Mouse (Mus musculus): Measurements from ENCODE around the gene B3galt4. TPM values are rescaled to one million over a fixed set of nuclear protein-coding genes. Genes with fewer than 3 reads are reported as not detected.
"Not testable (repeated sequence)": the region's sequence is repeated elsewhere in the genome, so short reads cannot be mapped to it uniquely, and the experiment has no call there.

B3galt4 gene
- total and polyA plus RNA-seq, 2 experiments from 2014 or later, result 10.7 to 12.3 TPM

DNA sequence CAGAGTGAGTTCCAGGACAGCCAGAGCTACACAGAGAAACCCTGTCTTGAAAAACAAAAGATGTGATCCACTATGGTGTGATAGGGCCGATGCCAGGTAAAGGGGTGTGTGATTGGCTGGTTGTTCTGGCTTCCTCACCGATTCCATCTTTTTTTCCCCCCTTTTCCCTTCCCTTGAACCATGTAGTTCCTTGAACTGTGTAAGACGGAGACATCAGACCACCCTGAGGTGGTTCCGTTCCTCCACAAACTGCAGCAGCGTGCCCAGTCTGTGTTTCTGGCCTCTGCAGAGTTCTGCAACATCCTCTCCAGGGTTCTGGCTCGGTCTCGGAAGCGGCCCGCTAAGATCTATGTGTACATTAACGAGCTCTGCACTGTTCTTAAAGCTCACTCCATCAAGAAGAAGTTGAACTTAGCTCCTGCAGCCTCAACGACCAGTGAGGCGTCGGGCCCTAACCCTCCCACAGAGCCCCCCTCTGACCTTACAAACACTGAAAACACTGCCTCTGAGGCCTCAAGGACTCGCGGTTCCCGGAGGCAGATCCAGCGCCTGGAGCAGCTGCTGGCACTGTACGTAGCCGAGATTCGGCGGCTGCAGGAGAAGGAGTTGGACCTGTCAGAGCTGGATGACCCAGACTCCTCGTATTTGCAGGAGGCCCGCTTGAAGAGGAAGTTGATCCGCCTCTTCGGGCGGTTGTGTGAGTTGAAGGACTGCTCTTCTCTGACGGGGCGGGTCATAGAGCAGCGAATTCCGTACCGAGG lies 40.1 kb downstream of the B3galt4 start:
- ATAC-seq (no peak), DNase-seq (ENCODE audit: low spot score) (no peak)
- no peak overlapping the region for H3K27ac ChIP-seq
- no peak for TF ChIP-seq CTCF (IDR thresholded peaks at IDR 0.05; ENCODE audit: low read depth)
- no peaks in the 10 kb centered on the region for H3K9me3 ChIP-seq (ENCODE audit: low read length)
- no peaks in the 10 kb centered on the region for H3K27me3 ChIP-seq (ENCODE audit: insufficient read depth, low read length)
- 92% methylated on average over 31 of the region's 31 CpGs for WGBS
- H3K4me1 ChIP-seq (ENCODE audit: insufficient read depth, low read length), result 0 out of 2 replicates have a peak, but pooled peaks cover 6% of the 10 kb centered on the region
- H3K4me2 ChIP-seq (ENCODE audit: low read depth, low read length), result no peak overlapping the region
- H3K9ac ChIP-seq (replicated peaks; ENCODE audit: low read length), result no peak overlapping the region
- H3K4me3 ChIP-seq (ENCODE audit: low read length), result no peak overlapping the region
- peaks cover 30% of the 10 kb centered on the region for H3K36me3 ChIP-seq (ENCODE audit: insufficient read depth, low read length)

DNA sequence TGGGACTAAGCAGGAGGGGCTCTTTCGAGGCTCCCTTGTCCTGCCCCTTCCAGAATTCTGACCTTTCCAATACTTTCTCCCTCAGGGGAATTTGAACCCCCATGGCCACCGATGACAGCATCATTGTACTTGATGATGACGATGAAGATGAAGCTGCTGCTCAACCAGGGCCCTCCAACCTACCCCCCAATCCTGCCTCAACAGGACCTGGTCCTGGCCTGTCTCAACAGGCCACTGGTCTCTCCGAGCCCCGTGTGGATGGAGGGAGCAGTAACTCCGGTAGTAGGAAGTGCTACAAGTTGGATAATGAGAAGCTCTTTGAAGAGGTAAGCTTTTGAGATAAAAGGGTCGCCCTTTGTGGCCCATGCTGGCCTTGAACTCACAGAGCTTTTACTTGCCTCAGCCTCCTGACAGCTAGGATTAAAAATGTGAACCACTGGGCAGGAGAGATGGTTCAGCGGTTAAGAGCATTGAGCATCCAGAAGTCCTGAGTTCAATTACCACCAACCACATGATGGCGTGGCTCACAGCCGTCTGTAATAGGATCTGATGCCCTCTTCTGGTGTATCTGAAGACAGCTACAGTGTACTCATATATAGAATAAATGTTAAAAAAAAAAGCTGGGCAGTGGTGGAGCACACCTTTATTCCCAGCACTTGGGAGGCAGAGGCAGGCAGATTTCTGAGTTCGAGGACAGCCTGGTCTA lies 40.8 kb downstream of the B3galt4 start:
- Histone ChIP-seq H3K27ac (peak overlapping the region; percentile 95; the same call in 1 of the 2 replicates), H3K4me3 (ENCODE audit: low read length) (peak overlapping the region; percentile 71), H3K27me3 (ENCODE audit: insufficient read depth, low read length) (no peaks in the 10 kb centered on the region), H3K36me3 (ENCODE audit: insufficient read depth, low read length) (peaks cover 30% of the 10 kb centered on the region), H3K9ac (replicated peaks; ENCODE audit: low read length) (peak overlapping the region; percentile 79), H3K4me1 (ENCODE audit: insufficient read depth, low read length) (0 out of 2 replicates have a peak, but pooled peaks cover 6% of the 10 kb centered on the region), H3K4me2 (ENCODE audit: low read depth, low read length) (peak overlapping the region; percentile 98), H3K9me3 (ENCODE audit: low read length) (no peaks in the 10 kb centered on the region)
- ATAC-seq (no peak), DNase-seq (ENCODE audit: low spot score) (no peak)
- WGBS, result 49% methylated on average over 11 of the region's 11 CpGs
- peak; percentile 27; the same call in 1 of the 2 replicates for TF ChIP-seq CTCF (IDR thresholded peaks at IDR 0.05; ENCODE audit: low read depth)

DNA sequence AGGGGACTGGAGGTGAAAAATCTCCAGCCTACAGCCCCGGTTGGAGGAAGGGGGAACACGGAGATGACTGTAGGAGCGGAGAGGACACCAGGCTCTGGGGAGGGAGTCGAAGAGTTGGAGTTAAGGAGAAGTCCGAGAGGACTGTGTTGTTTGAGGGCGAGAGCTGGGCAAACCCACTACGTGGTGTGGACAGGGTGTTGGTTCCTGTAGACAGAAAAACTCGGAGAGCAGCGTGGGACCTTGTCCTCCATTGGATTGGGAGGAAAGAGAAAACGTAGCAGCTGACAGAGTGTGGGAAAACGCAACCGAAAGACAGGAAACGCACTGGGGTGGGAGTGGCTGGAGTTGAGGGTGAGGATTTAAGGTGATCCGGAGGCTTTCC lies 41.4 kb downstream of the B3galt4 start:
- no peak for TF ChIP-seq CTCF (IDR thresholded peaks at IDR 0.05; ENCODE audit: low read depth)
- Histone ChIP-seq H3K27ac (peak overlapping the region; percentile 95), H3K4me2 (ENCODE audit: low read depth, low read length) (peak overlapping the region; percentile 98), H3K27me3 (ENCODE audit: insufficient read depth, low read length) (no peaks in the 10 kb centered on the region), H3K36me3 (ENCODE audit: insufficient read depth, low read length) (peaks cover 30% of the 10 kb centered on the region), H3K9me3 (ENCODE audit: low read length) (no peaks in the 10 kb centered on the region), H3K9ac (replicated peaks; ENCODE audit: low read length) (peak overlapping the region; percentile 79), H3K4me3 (ENCODE audit: low read length) (peak overlapping the region; percentile 71), H3K4me1 (ENCODE audit: insufficient read depth, low read length) (0 out of 2 replicates have a peak, but pooled peaks cover 6% of the 10 kb centered on the region)
- WGBS, result 0% methylated on average over 14 of the region's 14 CpGs
- ATAC-seq (peak; percentile 4; the same call in 1 of the 2 replicates), DNase-seq (ENCODE audit: low spot score) (peak; percentile 35)

DNA sequence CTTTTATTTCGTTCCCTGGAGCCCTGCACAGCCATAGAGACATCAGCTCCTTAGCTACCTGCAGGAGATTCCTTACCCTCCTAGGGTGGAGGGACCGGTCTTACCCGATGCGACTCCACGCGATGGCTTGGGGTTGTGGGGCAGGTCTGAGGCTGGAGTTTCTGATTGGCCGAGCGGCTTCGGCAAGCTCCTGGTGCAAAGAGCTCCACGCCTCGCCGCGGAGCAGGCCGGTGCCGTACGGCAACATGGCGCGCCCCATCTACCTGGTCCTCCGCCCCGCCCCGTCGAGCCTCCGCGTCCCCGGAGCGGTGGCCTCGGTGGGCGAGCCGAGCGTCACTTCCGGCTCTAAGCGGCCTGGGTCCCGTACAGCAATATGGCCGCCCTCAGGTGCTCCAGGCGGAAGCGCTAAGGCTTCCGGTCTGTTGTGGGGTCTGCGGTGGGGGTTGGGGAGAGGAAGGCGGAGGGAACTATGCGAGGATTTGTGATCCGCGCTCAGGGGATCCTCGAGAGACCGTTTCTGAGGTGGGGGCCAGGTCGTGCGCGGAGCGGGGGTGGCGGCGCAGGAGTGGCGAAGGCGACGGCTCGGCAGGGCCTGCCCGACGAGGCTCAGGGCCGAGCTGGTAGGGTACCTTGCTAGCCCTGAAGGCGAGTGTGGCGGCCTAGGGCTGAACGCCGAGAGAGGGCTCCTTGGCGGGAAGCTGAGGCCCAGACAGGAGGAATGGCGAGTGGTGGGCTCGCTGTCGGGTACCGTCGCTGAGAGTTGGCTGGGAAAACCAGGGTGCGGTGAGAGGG lies 42.0 kb downstream of the B3galt4 start, which contains the start of gene Daxx:
Gene Daxx (plus strand): TSS at position 338 of the 792 bp plus-strand sequence.
- no peaks in the 10 kb centered on the region for H3K27me3 ChIP-seq (ENCODE audit: insufficient read depth, low read length)
- 0 out of 2 replicates have a peak, but pooled peaks cover 6% of the 10 kb centered on the region for H3K4me1 ChIP-seq (ENCODE audit: insufficient read depth, low read length)
- peak within 1 kb of the TSS; percentile 79 for H3K9ac ChIP-seq (replicated peaks; ENCODE audit: low read length)
- H3K4me2 ChIP-seq (ENCODE audit: low read depth, low read length), result peak within 1 kb of the TSS; percentile 98
- ATAC-seq (peak; percentile 97), DNase-seq (ENCODE audit: low spot score) (peak; percentile 99)
- no peak for TF ChIP-seq CTCF (IDR thresholded peaks at IDR 0.05; ENCODE audit: low read depth)
- H3K9me3 ChIP-seq (ENCODE audit: low read length), result no peaks in the 10 kb centered on the region
- peak within 1 kb of the TSS; percentile 71 for H3K4me3 ChIP-seq (ENCODE audit: low read length)
- H3K36me3 ChIP-seq (ENCODE audit: insufficient read depth, low read length), result peaks cover 25% of the 10 kb centered on the region
- under 1% methylated on average over 67 of the region's 68 CpGs for WGBS
- peak within 1 kb of the TSS; percentile 95 for H3K27ac ChIP-seq

DNA sequence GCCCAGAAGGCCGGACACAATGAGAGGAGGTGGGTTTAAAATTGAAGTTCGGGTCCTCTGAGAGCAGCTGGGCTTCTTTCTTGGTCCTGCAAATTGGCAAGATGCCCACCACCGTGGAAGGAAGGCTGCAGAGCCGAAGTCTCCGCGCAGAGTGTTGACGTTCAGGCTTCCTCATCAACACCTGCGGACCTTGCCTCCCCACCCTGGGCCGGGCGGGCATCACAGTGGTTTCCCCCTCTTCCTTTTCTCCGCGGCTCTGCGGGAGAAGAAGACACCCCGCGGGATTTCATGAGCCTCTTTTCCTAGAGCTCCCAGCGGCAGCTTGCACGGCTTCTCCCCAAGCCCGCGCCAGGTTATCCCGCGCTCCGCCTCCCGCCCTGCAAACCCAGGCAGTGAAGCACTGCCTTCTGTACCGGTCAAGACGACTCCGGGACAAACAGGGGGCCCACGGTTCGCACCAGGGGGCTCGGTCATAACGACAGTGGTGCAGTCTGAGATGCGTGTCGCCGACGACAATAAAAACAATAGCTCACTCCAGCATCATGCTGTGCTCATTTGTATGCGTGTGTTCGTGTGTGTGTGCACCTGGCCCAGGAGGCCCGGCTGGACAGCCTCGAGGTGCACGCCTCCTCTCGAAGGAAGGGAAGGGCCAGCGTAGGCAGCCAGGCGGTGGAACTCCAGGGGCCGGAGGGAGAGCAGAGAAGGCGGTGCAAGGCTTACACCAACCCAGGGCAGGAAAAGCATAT lies 42.8 kb downstream of the B3galt4 start:
- TF ChIP-seq CTCF (IDR thresholded peaks at IDR 0.05; ENCODE audit: low read depth), result no peak
- H3K4me1 ChIP-seq (ENCODE audit: insufficient read depth, low read length), result 0 out of 2 replicates have a peak, but pooled peaks cover 6% of the 10 kb centered on the region
- peak overlapping the region; percentile 95 for H3K27ac ChIP-seq
- under 1% methylated on average over 43 of the region's 44 CpGs for WGBS
- H3K27me3 ChIP-seq (ENCODE audit: insufficient read depth, low read length), result no peaks in the 10 kb centered on the region
- H3K9me3 ChIP-seq (ENCODE audit: low read length), result no peaks in the 10 kb centered on the region
- peaks cover 19% of the 10 kb centered on the region for H3K36me3 ChIP-seq (ENCODE audit: insufficient read depth, low read length)
- peak overlapping the region; percentile 71 for H3K4me3 ChIP-seq (ENCODE audit: low read length)
- ATAC-seq (peak; percentile 59), DNase-seq (ENCODE audit: low spot score) (peak; percentile 71)
- peak overlapping the region; percentile 98 for H3K4me2 ChIP-seq (ENCODE audit: low read depth, low read length)
- peak overlapping the region; percentile 79 for H3K9ac ChIP-seq (replicated peaks; ENCODE audit: low read length)

DNA sequence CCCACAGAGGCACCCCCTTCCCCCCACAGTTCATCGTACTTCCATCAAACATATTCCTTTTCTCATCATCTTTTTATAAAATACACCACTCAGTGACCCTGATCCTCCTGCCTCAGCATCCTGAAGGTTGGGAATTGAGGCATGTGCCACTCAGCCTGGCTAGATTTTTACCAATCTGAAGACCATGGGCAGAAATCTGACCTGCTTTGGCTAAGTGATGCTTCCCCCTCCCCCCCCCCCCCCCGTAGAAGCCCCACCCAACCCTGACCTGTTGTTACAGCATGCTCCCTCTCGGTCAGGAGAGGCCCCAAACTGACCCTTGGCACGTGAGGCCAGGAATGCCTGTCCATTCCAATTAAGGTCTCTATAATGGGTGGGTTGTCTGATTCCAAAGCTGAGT lies 46.5 kb downstream of the B3galt4 start, which contains the start of gene Platr17:
Gene Platr17 (plus strand): TSS at position 301 of the 400 bp plus-strand sequence.
- H3K27ac ChIP-seq; DNase-seq (ENCODE audit: low spot score); H3K9me3 ChIP-seq (ENCODE audit: low read length); H3K9ac ChIP-seq (replicated peaks; ENCODE audit: low read length); H3K36me3 ChIP-seq (ENCODE audit: insufficient read depth, low read length); H3K4me1 ChIP-seq (ENCODE audit: insufficient read depth, low read length); H3K4me2 ChIP-seq (ENCODE audit: low read depth, low read length); ATAC-seq; H3K27me3 ChIP-seq (ENCODE audit: insufficient read depth, low read length); H3K4me3 ChIP-seq (ENCODE audit: low read length): not testable (repeated sequence)
- 24% methylated on average over 4 of the region's 4 CpGs for WGBS

DNA sequence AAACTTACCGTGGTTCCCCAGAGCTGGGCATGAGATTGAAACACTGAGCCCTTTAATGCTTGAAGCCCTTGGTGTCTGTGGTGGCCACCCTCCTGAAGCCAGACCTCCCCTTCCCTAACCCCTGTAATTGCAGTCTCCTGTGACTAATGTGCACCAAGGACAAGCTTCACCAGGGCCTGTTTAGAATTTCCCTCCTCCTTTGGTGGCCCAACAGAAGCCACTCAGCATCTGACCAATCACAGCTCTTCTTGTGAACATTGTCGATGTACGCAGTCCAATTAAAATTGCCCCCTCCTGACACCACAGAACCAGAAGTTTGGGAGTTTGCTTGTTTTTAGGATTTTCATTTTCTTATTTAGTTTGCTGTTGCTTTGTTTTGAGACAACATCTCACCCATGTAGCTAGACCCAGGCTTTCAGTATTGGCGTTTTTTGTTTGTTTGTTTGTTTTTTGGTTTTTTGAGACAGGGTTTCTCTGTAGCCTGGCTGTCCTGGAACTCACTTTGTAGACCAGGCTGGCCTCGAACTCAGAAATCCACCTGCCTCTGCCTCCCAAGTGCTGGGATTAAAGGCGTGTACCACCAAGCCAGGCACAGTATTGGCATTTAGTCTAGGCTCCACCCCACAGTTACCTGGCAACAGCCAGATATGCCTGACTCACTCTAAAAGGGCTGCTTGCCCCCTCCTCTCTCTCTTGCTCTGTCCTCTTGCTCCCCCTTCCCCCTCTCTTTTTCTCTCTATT lies 47.2 kb downstream of the B3galt4 start:
- H3K36me3 ChIP-seq (ENCODE audit: insufficient read depth, low read length); ATAC-seq: not testable (repeated sequence)
- WGBS, result 66% methylated on average over 6 of the region's 6 CpGs

More for the DNA sequence above, 47.2 kb downstream of the B3galt4 start:
- H3K27me3 ChIP-seq (ENCODE audit: insufficient read depth, low read length); H3K4me2 ChIP-seq (ENCODE audit: low read depth, low read length); H3K9me3 ChIP-seq (ENCODE audit: low read length); H3K9ac ChIP-seq (replicated peaks; ENCODE audit: low read length); DNase-seq (ENCODE audit: low spot score); H3K4me1 ChIP-seq (ENCODE audit: insufficient read depth, low read length); H3K4me3 ChIP-seq (ENCODE audit: low read length); H3K27ac ChIP-seq: not testable (repeated sequence)
